Mouse (Mus musculus) limb, embryonic 14.5 days (tissue): ENCODE data around the gene Vwa3b. TPM values are rescaled to one million over a fixed set of nuclear protein-coding genes. Genes with fewer than 3 reads are reported as not detected.
A peak's percentile ranks its signal among the peaks of the same experiment; 100 is the strongest.

Experiments
- ATAC-seq: fragments of 200-750 bp; cut with Nextera tagmentation; 2 replicates; pipeline ENCODE4 v1.8.0; 2017; ENCODE audit warnings: low read depth, moderate number of reproducible peaks, moderate TSS enrichment; ENCODE audit not compliant: low FRiP score
- DNase-seq: peaks from one replicate; pipeline ENCODE4 v3.0.0-alpha.2; 2015; ENCODE audit warnings: low spot score
- H3K27ac ChIP-seq: fragments of 300-500 bp; sonication (generic); replicated peaks from 2 replicates; pipeline ENCODE4 v1.5.1; 2014; ENCODE audit warnings: low read depth, mild to moderate bottlenecking, low read length, moderate library complexity, mixed read lengths
- H3K27me3 ChIP-seq: fragments of 300-500 bp; sonication (generic); 2 replicates; pipeline ENCODE4 v1.6.1; 2014; ENCODE audit warnings: low read length, mixed read lengths; ENCODE audit not compliant: control insufficient read depth, insufficient read depth
- H3K36me3 ChIP-seq: fragments of 300-500 bp; sonication (generic); 2 replicates; pipeline ENCODE4 v1.6.1; 2014; ENCODE audit warnings: mild to moderate bottlenecking, low read length, moderate library complexity, mixed read lengths; ENCODE audit not compliant: control insufficient read depth, insufficient read depth
- H3K4me1 ChIP-seq: fragments of 300-500 bp; sonication (generic); 2 replicates; pipeline ENCODE4 v1.6.1; 2014; ENCODE audit warnings: antibody characterized with exemption, low read length, mixed read lengths; ENCODE audit not compliant: control insufficient read depth, insufficient read depth
- H3K4me2 ChIP-seq: fragments of 300-500 bp; sonication (generic); replicated peaks from 2 replicates; pipeline ENCODE4 v1.6.1; 2014; ENCODE audit warnings: low read depth, mild to moderate bottlenecking, low read length, moderate library complexity; ENCODE audit not compliant: severe bottlenecking
- H3K4me3 ChIP-seq: fragments of 300-500 bp; sonication (generic); replicated peaks from 2 replicates; pipeline ENCODE4 v1.5.1; 2014; ENCODE audit warnings: low read length
- H3K9ac ChIP-seq: fragments of 300-500 bp; sonication (generic); 2 replicates; pipeline ENCODE4 v1.6.1; 2014; ENCODE audit warnings: mild to moderate bottlenecking, low read depth, low read length, moderate library complexity; ENCODE audit not compliant: severe bottlenecking
- H3K9me3 ChIP-seq: fragments of 300-500 bp; sonication (generic); 2 replicates; pipeline ENCODE4 v1.6.1; 2016; ENCODE audit warnings: low read length; ENCODE audit not compliant: control insufficient read depth
- POLR2A ChIP-seq: fragments of 200-500 bp; IDR thresholded peaks from 2 replicates; pipeline ENCODE4 v1.8.0; 2012; ENCODE audit warnings: inconsistent platforms, mild to moderate bottlenecking, moderate library complexity, borderline replicate concordance; ENCODE audit not compliant: insufficient read depth, insufficient read length; ENCODE audit errors: extremely low read depth
- WGBS: fragments of 180-500 bp; shearing (Covaris S2); extraction: QIAGEN DNeasy Blood & Tissue Kit; methylation state at CpG from one replicate; pipeline ENCODE4 v1.1.7; 2014; 5-methylcytosine and 5-hydroxymethylcytosine counted together
- polyA plus RNA-seq, 2 experiments: library from polyadenylated mRNA; depleted of rRNA in 1 of 2; stranded (reverse) in 1 of 2; unstranded in 1 of 2; fragments of >200 nt; fragmentation: Nextera tagmentation in 1 of 2; extraction: Ambion mirVana in 1 of 2; gene quantifications; 2 replicates each; pipeline versions ENCODE4 v1.2.1 to v1.2.3; 2012 to 2014

Vwa3b gene
- polyA plus RNA-seq, 2 experiments = 1.0 to 1.6 TPM

GRCm38 (mm10) chr1:37105194-37105593 is 78.8 kb downstream of the Vwa3b start:
- H3K27ac ChIP-seq = no peak overlapping the region
- no peak for TF ChIP-seq POLR2A
- H3K4me2 ChIP-seq = no peak overlapping the region
- no peak overlapping the region for H3K4me3 ChIP-seq
- DNase-seq = no peak
- no peaks in the 10 kb centered on the region for H3K36me3 ChIP-seq
- ATAC-seq = no peak
- H3K4me1 ChIP-seq = no peaks in the 10 kb centered on the region
- H3K27me3 ChIP-seq = no peaks in the 10 kb centered on the region
- 55% methylated on average over 3 of the region's 3 CpGs for whole genome bisulfite sequencing
- H3K9ac ChIP-seq = no peak overlapping the region
- H3K9me3 ChIP-seq = no peaks in the 10 kb centered on the region

- ATAC-seq (no peak), DNase-seq (no peak)
- no peaks in the 10 kb centered on the region for H3K4me1 ChIP-seq
- H3K4me2 ChIP-seq = no peak overlapping the region
- 73% methylated on average over 6 of the region's 6 CpGs for WGBS
- no peak overlapping the region for H3K27ac ChIP-seq
- TF ChIP-seq POLR2A = no peak
- no peaks in the 10 kb centered on the region for H3K36me3 ChIP-seq
- H3K4me3 ChIP-seq = no peak overlapping the region
- H3K27me3 ChIP-seq = no peaks in the 10 kb centered on the region
- H3K9me3 ChIP-seq = no peaks in the 10 kb centered on the region
- no peak overlapping the region for H3K9ac ChIP-seq
These were observed 87.4 kb downstream of the Vwa3b start for GRCm38 (mm10) chr1:37113781-37114180.

- Histone ChIP-seq H3K4me3 (no peak overlapping the region), H3K27ac (no peak overlapping the region), H3K9ac (no peak overlapping the region), H3K4me1 (no peaks in the 10 kb centered on the region), H3K27me3 (no peaks in the 10 kb centered on the region), H3K4me2 (no peak overlapping the region), H3K9me3 (no peaks in the 10 kb centered on the region), H3K36me3 (no peaks in the 10 kb centered on the region)
- 82% methylated on average over 5 of the region's 5 CpGs for WGBS
- DNase-seq (no peak), ATAC-seq (no peak)
- no peak for TF ChIP-seq POLR2A
These were observed 89.5 kb downstream of the Vwa3b start for GRCm38 (mm10) chr1:37115847-37116246.

GRCm38 (mm10) chr1:37116574-37116973 is 90.2 kb downstream of the Vwa3b start:
- no peak for TF ChIP-seq POLR2A
- WGBS = 78% methylated on average over 9 of the region's 9 CpGs
- Histone ChIP-seq H3K9me3 (no peaks in the 10 kb centered on the region), H3K4me3 (no peak overlapping the region), H3K27me3 (no peaks in the 10 kb centered on the region), H3K4me2 (no peak overlapping the region), H3K27ac (no peak overlapping the region), H3K4me1 (no peaks in the 10 kb centered on the region), H3K36me3 (no peaks in the 10 kb centered on the region), H3K9ac (no peak overlapping the region)
- DNase-seq (peak; percentile 28), ATAC-seq (peak; percentile 34; the same call in 1 of the 2 replicates)

GRCm38 (mm10) chr1:37117964-37118363 is 91.6 kb downstream of the Vwa3b start:
- no peak overlapping the region for H3K9ac ChIP-seq
- no peak overlapping the region for H3K27ac ChIP-seq
- H3K36me3 ChIP-seq = no peaks in the 10 kb centered on the region
- H3K9me3 ChIP-seq = no peaks in the 10 kb centered on the region
- no peak for ATAC-seq
- H3K27me3 ChIP-seq = no peaks in the 10 kb centered on the region
- H3K4me1 ChIP-seq = peaks cover 9% of the 10 kb centered on the region
- no peak for TF ChIP-seq POLR2A
- H3K4me3 ChIP-seq = no peak overlapping the region
- no peak overlapping the region for H3K4me2 ChIP-seq
- WGBS = 76% methylated on average over 5 of the region's 5 CpGs
- DNase-seq = no peak

- 24% methylated on average over 4 of the region's 4 CpGs for WGBS
- Histone ChIP-seq H3K36me3 (no peaks in the 10 kb centered on the region), H3K4me3 (no peak overlapping the region), H3K27me3 (no peaks in the 10 kb centered on the region), H3K4me1 (peaks cover 9% of the 10 kb centered on the region), H3K4me2 (no peak overlapping the region), H3K9ac (no peak overlapping the region; the same call in 1 of the 2 replicates), H3K27ac (0 out of 2 replicates have a peak overlapping the region, but pooled peaks have one; percentile 52), H3K9me3 (no peaks in the 10 kb centered on the region)
- no peak for TF ChIP-seq POLR2A
- ATAC-seq (peak; percentile 78), DNase-seq (peak; percentile 76)
These were observed 95.9 kb downstream of the Vwa3b start for GRCm38 (mm10) chr1:37122306-37122705.
